Mouse (Mus musculus): ENCODE results near the gene Commd1. TPM values are rescaled to one million over a fixed set of nuclear protein-coding genes. Genes with fewer than 3 reads are reported as not detected.

The Commd1 gene
- polyA plus RNA-seq, 1 experiment from 2014 or later = 444 TPM

- H3K27ac ChIP-seq (ENCODE audit: low read length) = no peak overlapping the region
- ATAC-seq (ENCODE audit: insufficient number of reproducible peaks, insufficient read depth, low FRiP score, low read depth) = no peak
- H3K4me2 ChIP-seq (replicated peaks; ENCODE audit: low read depth, low read length) = no peak overlapping the region
- WGBS = 70% methylated on average over 6 of the region's 6 CpGs
- H3K9me3 ChIP-seq (ENCODE audit: control insufficient read depth, low read depth, low read length) = no peaks in the 10 kb centered on the region
- no peaks in the 10 kb centered on the region for H3K36me3 ChIP-seq (ENCODE audit: control insufficient read depth, insufficient read depth, low read length)
- no peaks in the 10 kb centered on the region for H3K27me3 ChIP-seq (ENCODE audit: control insufficient read depth, insufficient read depth, low read length)
- H3K4me3 ChIP-seq (ENCODE audit: low read depth, low read length) = no peak overlapping the region
- no peak overlapping the region for H3K9ac ChIP-seq (replicated peaks; ENCODE audit: low read depth, low read length)
- H3K4me1 ChIP-seq (ENCODE audit: control insufficient read depth, insufficient read depth, low read length) = no peaks in the 10 kb centered on the region
Observed at GRCm38 (mm10) chr11:23014996-23015395, 32.8 kb upstream of the Commd1 start.

- Histone ChIP-seq H3K4me2 (replicated peaks; ENCODE audit: low read depth, low read length) (no peak overlapping the region), H3K4me1 (ENCODE audit: control insufficient read depth, insufficient read depth, low read length) (no peaks in the 10 kb centered on the region), H3K9me3 (ENCODE audit: control insufficient read depth, low read depth, low read length) (no peaks in the 10 kb centered on the region), H3K9ac (replicated peaks; ENCODE audit: low read depth, low read length) (no peak overlapping the region), H3K36me3 (ENCODE audit: control insufficient read depth, insufficient read depth, low read length) (no peaks in the 10 kb centered on the region), H3K27me3 (ENCODE audit: control insufficient read depth, insufficient read depth, low read length) (no peaks in the 10 kb centered on the region), H3K27ac (ENCODE audit: low read length) (peak overlapping the region; percentile 55), H3K4me3 (ENCODE audit: low read depth, low read length) (no peak overlapping the region)
- 82% methylated on average over 4 of the region's 4 CpGs for WGBS
- ATAC-seq (ENCODE audit: insufficient number of reproducible peaks, insufficient read depth, low FRiP score, low read depth) = peak; percentile 12; the same call in 1 of the 2 replicates
Observed at GRCm38 (mm10) chr11:23013580-23014294, 31.6 kb upstream of the Commd1 start.

GRCm38 (mm10) chr11:23013096-23013495 lies 30.9 kb upstream of the Commd1 start:
- Histone ChIP-seq H3K4me3 (ENCODE audit: low read depth, low read length) (no peak overlapping the region), H3K9me3 (ENCODE audit: control insufficient read depth, low read depth, low read length) (no peaks in the 10 kb centered on the region), H3K4me2 (replicated peaks; ENCODE audit: low read depth, low read length) (no peak overlapping the region), H3K27ac (ENCODE audit: low read length) (peak overlapping the region; percentile 55), H3K36me3 (ENCODE audit: control insufficient read depth, insufficient read depth, low read length) (no peaks in the 10 kb centered on the region), H3K27me3 (ENCODE audit: control insufficient read depth, insufficient read depth, low read length) (no peaks in the 10 kb centered on the region), H3K4me1 (ENCODE audit: control insufficient read depth, insufficient read depth, low read length) (no peaks in the 10 kb centered on the region), H3K9ac (replicated peaks; ENCODE audit: low read depth, low read length) (no peak overlapping the region)
- no peak for ATAC-seq (ENCODE audit: insufficient number of reproducible peaks, insufficient read depth, low FRiP score, low read depth)
- 46% methylated on average over 1 of the region's 1 CpGs for WGBS

- no peaks in the 10 kb centered on the region for H3K27me3 ChIP-seq (ENCODE audit: control insufficient read depth, insufficient read depth, low read length)
- no peaks in the 10 kb centered on the region for H3K4me1 ChIP-seq (ENCODE audit: control insufficient read depth, insufficient read depth, low read length)
- ATAC-seq (ENCODE audit: insufficient number of reproducible peaks, insufficient read depth, low FRiP score, low read depth) = no peak
- no peaks in the 10 kb centered on the region for H3K9me3 ChIP-seq (ENCODE audit: control insufficient read depth, low read depth, low read length)
- peak overlapping the region; percentile 49 for H3K4me3 ChIP-seq (ENCODE audit: low read depth, low read length)
- WGBS = 13% methylated on average over 4 of the region's 4 CpGs
- H3K9ac ChIP-seq (replicated peaks; ENCODE audit: low read depth, low read length) = 0 out of 2 replicates have a peak overlapping the region, but pooled peaks have one; percentile 50
- peak overlapping the region; percentile 75 for H3K4me2 ChIP-seq (replicated peaks; ENCODE audit: low read depth, low read length)
- peaks cover 9% of the 10 kb centered on the region for H3K36me3 ChIP-seq (ENCODE audit: control insufficient read depth, insufficient read depth, low read length)
- no peak overlapping the region for H3K27ac ChIP-seq (ENCODE audit: low read length)
Observed at GRCm38 (mm10) chr11:23008824-23009200, 26.6 kb upstream of the Commd1 start.

- under 1% methylated on average over 40 of the region's 40 CpGs for WGBS
- peak overlapping the region; percentile 49 for H3K4me3 ChIP-seq (ENCODE audit: low read depth, low read length)
- H3K27ac ChIP-seq (ENCODE audit: low read length) = peak overlapping the region; percentile 79
- peaks cover 15% of the 10 kb centered on the region for H3K36me3 ChIP-seq (ENCODE audit: control insufficient read depth, insufficient read depth, low read length)
- H3K4me1 ChIP-seq (ENCODE audit: control insufficient read depth, insufficient read depth, low read length) = no peaks in the 10 kb centered on the region
- peak overlapping the region; percentile 75 for H3K4me2 ChIP-seq (replicated peaks; ENCODE audit: low read depth, low read length)
- no peaks in the 10 kb centered on the region for H3K27me3 ChIP-seq (ENCODE audit: control insufficient read depth, insufficient read depth, low read length)
- ATAC-seq (ENCODE audit: insufficient number of reproducible peaks, insufficient read depth, low FRiP score, low read depth) = peak; percentile 91
- no peaks in the 10 kb centered on the region for H3K9me3 ChIP-seq (ENCODE audit: control insufficient read depth, low read depth, low read length)
- peak overlapping the region; percentile 50 for H3K9ac ChIP-seq (replicated peaks; ENCODE audit: low read depth, low read length)
Observed at GRCm38 (mm10) chr11:23008181-23008823, 26.1 kb upstream of the Commd1 start.

GRCm38 (mm10) chr11:23007481-23008180 lies 25.4 kb upstream of the Commd1 start, which contains the start of gene Fam161a:
TSS of gene Fam161a (plus strand) at chr11:23007531.
- H3K27ac ChIP-seq (ENCODE audit: low read length) = peak within 1 kb of the TSS; percentile 79

GRCm38 (mm10) chr11:23007166-23007480 lies 24.9 kb upstream of the Commd1 start:
- no peaks in the 10 kb centered on the region for H3K4me1 ChIP-seq (ENCODE audit: control insufficient read depth, insufficient read depth, low read length)
- peak overlapping the region; percentile 49 for H3K4me3 ChIP-seq (ENCODE audit: low read depth, low read length)
- 4% methylated on average over 6 of the region's 6 CpGs for WGBS
- H3K27ac ChIP-seq (ENCODE audit: low read length) = no peak overlapping the region
- H3K4me2 ChIP-seq (replicated peaks; ENCODE audit: low read depth, low read length) = peak overlapping the region; percentile 75
- peaks cover 25% of the 10 kb centered on the region for H3K36me3 ChIP-seq (ENCODE audit: control insufficient read depth, insufficient read depth, low read length)
- no peaks in the 10 kb centered on the region for H3K9me3 ChIP-seq (ENCODE audit: control insufficient read depth, low read depth, low read length)
- H3K9ac ChIP-seq (replicated peaks; ENCODE audit: low read depth, low read length) = no peak overlapping the region
- no peaks in the 10 kb centered on the region for H3K27me3 ChIP-seq (ENCODE audit: control insufficient read depth, insufficient read depth, low read length)
- ATAC-seq (ENCODE audit: insufficient number of reproducible peaks, insufficient read depth, low FRiP score, low read depth) = no peak; the same call in 1 of the 2 replicates

More at GRCm38 (mm10) chr11:23007481-23008180, 25.4 kb upstream of the Commd1 start, which contains the start of gene Fam161a:
- Histone ChIP-seq H3K36me3 (ENCODE audit: control insufficient read depth, insufficient read depth, low read length) (peaks cover 20% of the 10 kb centered on the region), H3K27me3 (ENCODE audit: control insufficient read depth, insufficient read depth, low read length) (no peaks in the 10 kb centered on the region), H3K4me3 (ENCODE audit: low read depth, low read length) (peak within 1 kb of the TSS; percentile 49), H3K9me3 (ENCODE audit: control insufficient read depth, low read depth, low read length) (no peaks in the 10 kb centered on the region), H3K4me2 (replicated peaks; ENCODE audit: low read depth, low read length) (peak within 1 kb of the TSS; percentile 75), H3K4me1 (ENCODE audit: control insufficient read depth, insufficient read depth, low read length) (no peaks in the 10 kb centered on the region), H3K9ac (replicated peaks; ENCODE audit: low read depth, low read length) (peak within 1 kb of the TSS; percentile 50)
- ATAC-seq (ENCODE audit: insufficient number of reproducible peaks, insufficient read depth, low FRiP score, low read depth) = peak; percentile 93
- under 1% methylated on average over 22 of the region's 22 CpGs for WGBS

GRCm38 (mm10) chr11:23005276-23005675 lies 23.1 kb upstream of the Commd1 start:
- H3K27ac ChIP-seq (ENCODE audit: low read length) = no peak overlapping the region
- no peak overlapping the region for H3K9ac ChIP-seq (replicated peaks; ENCODE audit: low read depth, low read length)
- 97% methylated on average over 1 of the region's 1 CpGs for WGBS
- peaks cover 42% of the 10 kb centered on the region for H3K36me3 ChIP-seq (ENCODE audit: control insufficient read depth, insufficient read depth, low read length)
- H3K27me3 ChIP-seq (ENCODE audit: control insufficient read depth, insufficient read depth, low read length) = no peaks in the 10 kb centered on the region
- H3K9me3 ChIP-seq (ENCODE audit: control insufficient read depth, low read depth, low read length) = no peaks in the 10 kb centered on the region
- no peak overlapping the region for H3K4me2 ChIP-seq (replicated peaks; ENCODE audit: low read depth, low read length)
- no peak for ATAC-seq (ENCODE audit: insufficient number of reproducible peaks, insufficient read depth, low FRiP score, low read depth)
- H3K4me3 ChIP-seq (ENCODE audit: low read depth, low read length) = no peak overlapping the region
- no peaks in the 10 kb centered on the region for H3K4me1 ChIP-seq (ENCODE audit: control insufficient read depth, insufficient read depth, low read length)

Measured in stomach, embryonic 14.5 days (tissue).